Comparison of ENCODE assay signal across 14 mouse cellular contexts in the genomic region with DNA sequence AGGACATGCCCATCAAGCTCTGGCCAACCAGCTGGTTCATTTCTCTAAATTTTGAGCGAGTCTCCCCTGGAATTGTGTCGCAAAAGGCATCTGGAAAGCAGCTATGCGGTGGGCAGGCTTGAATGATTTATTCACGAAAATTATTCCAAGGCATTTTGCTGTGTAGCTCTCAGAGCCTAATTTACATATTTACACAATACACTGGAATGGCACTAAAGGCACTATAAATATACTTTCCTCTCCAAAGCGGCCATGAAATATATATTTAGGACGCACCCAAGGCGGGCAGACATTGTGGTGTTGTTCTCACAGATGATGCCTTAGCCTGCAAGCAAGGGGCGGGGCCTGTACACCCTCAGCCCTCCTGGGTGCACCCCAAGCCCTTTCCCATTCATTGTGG.
DNase-seq lines count a peak whose midpoint lies in the region; ATAC-seq and TF ChIP-seq lines count a peak whose summit lies in the region.
"Had no signal": no experiment of that assay in that cellular context is flagged by ENCODE, and none has a peak within 500 bp of the region (broad histone marks: within the 10 kb centered on the region; RNA-seq: fewer than 3 reads in every experiment).

No protein-coding gene starts in this region.

- no peak for TF ChIP-seq CTCF in intestine, postnatal 0 days (IDR thresholded peaks at IDR 0.05; ENCODE audit: low read depth)

- peaks cover 26% of the 10 kb centered on the region for H3K4me1 ChIP-seq in forebrain, embryonic 13.5 days
- H3K4me1 ChIP-seq in forebrain, embryonic 10.5 days = peaks cover 27% of the 10 kb centered on the region
- H3K4me1 ChIP-seq in hindbrain, embryonic 12.5 days = peaks cover 30% of the 10 kb centered on the region
- no peaks in the 10 kb centered on the region for H3K4me1 ChIP-seq in intestine, postnatal 0 days (replicated peaks; ENCODE audit: control insufficient read depth, insufficient read depth, low read length)
- H3K4me1 ChIP-seq: embryonic facial prominence, embryonic 12.5 days had no signal

- peaks cover 39% of the 10 kb centered on the region for H3K27me3 ChIP-seq in forebrain, embryonic 13.5 days
- peaks cover 92% of the 10 kb centered on the region for H3K27me3 ChIP-seq in forebrain, embryonic 10.5 days (ENCODE audit: poor library complexity, severe bottlenecking)
- H3K27me3 ChIP-seq in hindbrain, embryonic 12.5 days = peaks cover 36% of the 10 kb centered on the region
- H3K27me3 ChIP-seq in intestine, postnatal 0 days (replicated peaks; ENCODE audit: control insufficient read depth, insufficient read depth, low read length) = no peaks in the 10 kb centered on the region

- intact Hi-C loops in left cerebral cortex, postnatal 14 days (cut with DNase I) = no loop called here

- H3K9me3 ChIP-seq in forebrain, embryonic 13.5 days (replicated peaks) = no peaks in the 10 kb centered on the region
- no peaks in the 10 kb centered on the region for H3K9me3 ChIP-seq in forebrain, embryonic 10.5 days
- H3K9me3 ChIP-seq in hindbrain, embryonic 12.5 days (replicated peaks) = 0 out of 2 replicates have a peak, but pooled peaks cover 4% of the 10 kb centered on the region
- no peaks in the 10 kb centered on the region for H3K9me3 ChIP-seq in intestine, postnatal 0 days (ENCODE audit: control insufficient read depth)
- H3K9me3 ChIP-seq: embryonic facial prominence, embryonic 12.5 days had no signal

- DNase-seq in forebrain, embryonic 10.5 days (ENCODE audit: extremely low spot score, low spot score) = no peak
- DNase-seq in left cerebral cortex, postnatal 14 days (ENCODE audit: low spot score in 2 of 2) = peak; percentile 29 to 71
- peak; percentile 39 to 54 for DNase-seq in right cerebral cortex, adult 2 months (ENCODE audit: low spot score in 2 of 2)
- no peak for DNase-seq in adrenal gland, postnatal 25 days
- DNase-seq in embryo, embryonic 10.5 days (ENCODE audit: low spot score) = no peak
- DNase-seq: cerebellum, adult 11-12 months; gastrocnemius, postnatal 36 days; heart, postnatal 4 days; kidney, postnatal 25 days had no signal

- 48% methylated on average over 8 of the region's 8 CpGs for WGBS in forebrain, embryonic 13.5 days
- 80% methylated on average over 8 of the region's 8 CpGs for WGBS in forebrain, embryonic 10.5 days
- WGBS in hindbrain, embryonic 12.5 days = 54% methylated on average over 8 of the region's 8 CpGs
- 78% methylated on average over 8 of the region's 8 CpGs for WGBS in intestine, postnatal 0 days

- peak; percentile 53; the same call in 1 of the 2 replicates for ATAC-seq in forebrain, embryonic 13.5 days
- ATAC-seq in hindbrain, embryonic 12.5 days (ENCODE audit: low FRiP score) = 0 out of 2 replicates have a peak, but pooled peaks have one; percentile 5
- ATAC-seq in intestine, postnatal 0 days = no peak

- no peaks in the 10 kb centered on the region for H3K36me3 ChIP-seq in forebrain, embryonic 13.5 days (ENCODE audit: poor library complexity, severe bottlenecking)
- H3K36me3 ChIP-seq in forebrain, embryonic 10.5 days (replicated peaks) = no peaks in the 10 kb centered on the region
- H3K36me3 ChIP-seq in hindbrain, embryonic 12.5 days = no peaks in the 10 kb centered on the region
- H3K36me3 ChIP-seq in intestine, postnatal 0 days (ENCODE audit: control insufficient read depth, insufficient read depth) = no peaks in the 10 kb centered on the region
- H3K36me3 ChIP-seq: embryonic facial prominence, embryonic 12.5 days; G1E had no signal

- no peak overlapping the region for H3K9ac ChIP-seq in forebrain, embryonic 13.5 days
- no peak overlapping the region for H3K9ac ChIP-seq in hindbrain, embryonic 12.5 days
- H3K9ac ChIP-seq in intestine, postnatal 0 days (ENCODE audit: low read depth, low read length) = no peak overlapping the region
- H3K9ac ChIP-seq: embryonic facial prominence, embryonic 12.5 days had no signal

- peak overlapping the region; percentile 63 for H3K27ac ChIP-seq in forebrain, embryonic 13.5 days
- no peak overlapping the region for H3K27ac ChIP-seq in forebrain, embryonic 10.5 days
- peak overlapping the region; percentile 82 for H3K27ac ChIP-seq in hindbrain, embryonic 12.5 days
- H3K27ac ChIP-seq in intestine, postnatal 0 days (ENCODE audit: low read depth, low read length) = no peak overlapping the region
- H3K27ac ChIP-seq: embryonic facial prominence, embryonic 12.5 days had no signal

- H3K4me3 ChIP-seq in forebrain, embryonic 13.5 days = no peak overlapping the region
- H3K4me3 ChIP-seq in forebrain, embryonic 10.5 days = no peak overlapping the region
- no peak overlapping the region for H3K4me3 ChIP-seq in hindbrain, embryonic 12.5 days
- H3K4me3 ChIP-seq in intestine, postnatal 0 days (ENCODE audit: low read depth, low read length) = no peak overlapping the region
- H3K4me3 ChIP-seq: embryonic facial prominence, embryonic 12.5 days had no signal

- H3K4me2 ChIP-seq in forebrain, embryonic 13.5 days = no peak overlapping the region
- H3K4me2 ChIP-seq in hindbrain, embryonic 12.5 days (replicated peaks) = no peak overlapping the region
- no peak overlapping the region for H3K4me2 ChIP-seq in intestine, postnatal 0 days (replicated peaks; ENCODE audit: low read depth)
- H3K4me2 ChIP-seq: embryonic facial prominence, embryonic 12.5 days had no signal

Comparison
In these comparisons a context has a peak if more than half of its experiments do, and no peak if none do; other contexts are left out.
1. H3K27ac ChIP-seq: peak in forebrain, embryonic 13.5 days (single experiment) and hindbrain, embryonic 12.5 days (single experiment); none in forebrain, embryonic 10.5 days (single experiment) and intestine, postnatal 0 days (single experiment).
2. DNase-seq: peak in left cerebral cortex, postnatal 14 days (2 of 2) and right cerebral cortex, adult 2 months (2 of 2); none in forebrain, embryonic 10.5 days (single experiment), adrenal gland, postnatal 25 days (single experiment) and embryo, embryonic 10.5 days (single experiment).